Mouse (Mus musculus) testis, adult 2 months (tissue): ENCODE results near the gene Sec23a. TPM values are rescaled to one million over a fixed set of nuclear protein-coding genes. Genes with fewer than 3 reads are reported as not detected.
A peak's percentile ranks its signal among the peaks of the same experiment; 100 is the strongest.

Experiments used
- H3K27ac ChIP-seq: fragments of 200-500 bp; 2 replicates; pipeline ENCODE4 v1.5.1; 2012; ENCODE audit warnings: low read depth, low read length; ENCODE audit not compliant: control insufficient read depth, insufficient read depth
- H3K27me3 ChIP-seq: fragments of 200-500 bp; 2 replicates; pipeline ENCODE4 v1.6.1; 2012; ENCODE audit warnings: mild to moderate bottlenecking, low read length, moderate library complexity; ENCODE audit not compliant: control insufficient read depth, insufficient read depth
- H3K36me3 ChIP-seq: fragments of 200-500 bp; 2 replicates; pipeline ENCODE4 v1.6.1; 2012; ENCODE audit warnings: mild to moderate bottlenecking, low read length; ENCODE audit not compliant: control insufficient read depth, insufficient read depth
- H3K4me1 ChIP-seq: fragments of 200-500 bp; 2 replicates; pipeline ENCODE4 v1.6.1; 2012; ENCODE audit warnings: low read length; ENCODE audit not compliant: control insufficient read depth, insufficient read depth
- H3K4me3 ChIP-seq: fragments of 200-500 bp; 2 replicates; pipeline ENCODE4 v1.5.1; 2012; ENCODE audit warnings: low read depth, mild to moderate bottlenecking, low read length, moderate library complexity, mixed read lengths; ENCODE audit not compliant: control insufficient read depth
- CTCF ChIP-seq: fragments of 200-500 bp; IDR thresholded peaks from 2 replicates; pipeline ENCODE4 v1.5.1; 2012; ENCODE audit warnings: low read depth, mild to moderate bottlenecking, inconsistent platforms, low read length, moderate library complexity; ENCODE audit not compliant: control insufficient read depth, insufficient read depth, insufficient replicate concordance
- POLR2A ChIP-seq: fragments of 200-500 bp; IDR thresholded peaks from 2 replicates; pipeline ENCODE4 v1.6.1; 2012; ENCODE audit warnings: low read depth, mild to moderate bottlenecking, inconsistent platforms, low read length, moderate library complexity; ENCODE audit not compliant: control insufficient read depth
- polyA plus RNA-seq: library from polyadenylated mRNA; depleted of rRNA; stranded (reverse); fragments of >200 nt; gene quantifications from 2 replicates; pipeline ENCODE4 v1.2.3, GENCODE M21; 2012; rRNA removed

The Sec23a gene
- polyA plus RNA-seq, 1 experiment = 62.8 TPM

GRCm38 (mm10) chr12:58924996-58925395 lies 86.8 kb downstream of the Sec23a start:
- H3K27me3 ChIP-seq = no peaks in the 10 kb centered on the region
- H3K36me3 ChIP-seq = no peaks in the 10 kb centered on the region
- H3K4me3 ChIP-seq = peak overlapping the region; percentile 63
- no peak overlapping the region for H3K27ac ChIP-seq
- H3K4me1 ChIP-seq = peaks cover 7% of the 10 kb centered on the region
- TF ChIP-seq POLR2A (no peak), CTCF (no peak)

- Histone ChIP-seq H3K4me3 (no peak overlapping the region), H3K36me3 (no peaks in the 10 kb centered on the region), H3K27ac (no peak overlapping the region), H3K4me1 (peaks cover 7% of the 10 kb centered on the region), H3K27me3 (no peaks in the 10 kb centered on the region)
- no peak for TF ChIP-seq POLR2A
- TF ChIP-seq CTCF = no peak
Measured at GRCm38 (mm10) chr12:58924025-58924424, 87.8 kb downstream of the Sec23a start.

- H3K4me1 ChIP-seq = peaks cover 4% of the 10 kb centered on the region
- no peaks in the 10 kb centered on the region for H3K27me3 ChIP-seq
- no peak overlapping the region for H3K27ac ChIP-seq
- H3K36me3 ChIP-seq = no peaks in the 10 kb centered on the region
- no peak overlapping the region for H3K4me3 ChIP-seq
- no peak for TF ChIP-seq CTCF
- TF ChIP-seq POLR2A = no peak
Measured at GRCm38 (mm10) chr12:58920775-58921174, 91.0 kb downstream of the Sec23a start.

- H3K4me1 ChIP-seq = no peaks in the 10 kb centered on the region; the same call in 1 of the 2 replicates
- TF ChIP-seq POLR2A = no peak
- no peak for TF ChIP-seq CTCF
- H3K27me3 ChIP-seq = no peaks in the 10 kb centered on the region
- H3K36me3 ChIP-seq = no peaks in the 10 kb centered on the region
- H3K4me3 ChIP-seq = no peak overlapping the region
- no peak overlapping the region for H3K27ac ChIP-seq
Measured at GRCm38 (mm10) chr12:58919516-58919915, 92.3 kb downstream of the Sec23a start.

- TF ChIP-seq CTCF (no peak), POLR2A (no peak)
- Histone ChIP-seq H3K27me3 (no peaks in the 10 kb centered on the region), H3K27ac (no peak overlapping the region), H3K36me3 (no peaks in the 10 kb centered on the region), H3K4me1 (no peaks in the 10 kb centered on the region), H3K4me3 (no peak overlapping the region)
Measured at GRCm38 (mm10) chr12:58909826-58910225, 102.0 kb downstream of the Sec23a start.

Other genes starting within 250 kb of the Sec23a start
- 4.1 and 5.5 TPM in 2 replicates for gene Gemin2, start 1.4 kb upstream of the Sec23a start, polyA plus RNA-seq
- 43.1 and 58.0 TPM in 2 replicates for gene Trappc6b, start 49.5 kb upstream of the Sec23a start, polyA plus RNA-seq
- gene Pnn, start 54.9 kb upstream of the Sec23a start, polyA plus RNA-seq = 13.8 and 15.0 TPM in 2 replicates
- 19.0 and 21.9 TPM in 2 replicates for gene Mia2, start 83.8 kb upstream of the Sec23a start, polyA plus RNA-seq
- gene Fbxo33, start 207.7 kb upstream of the Sec23a start, polyA plus RNA-seq = 11.6 and 15.9 TPM in 2 replicates